Mouse (Mus musculus) lung, postnatal 0 days (tissue): ENCODE data around the gene Ppp1r21.

ENCODE experiments used
- CTCF ChIP-seq: IDR thresholded peaks from 2 replicates; pipeline ENCODE4 v1.5.1; 2016; ENCODE audit warnings: antibody characterized with exemption, mild to moderate bottlenecking
- EP300 ChIP-seq: IDR thresholded peaks from 2 replicates; pipeline ENCODE4 v1.6.1; 2016; ENCODE audit warnings: antibody characterized with exemption, mild to moderate bottlenecking, control low read depth

GRCm38 (mm10) chr17:88545217-88545784 lies 15.4 kb downstream of the Ppp1r21 start:
- no peak for TF ChIP-seq EP300
- no peak for TF ChIP-seq CTCF
